Mouse (Mus musculus): ENCODE results near the gene Trappc10.

Gene Trappc10

GRCm38 (mm10) chr10:78258142-78258675, 13.8 kb upstream of the Trappc10 start:
- no peak for DNase-seq (ENCODE audit: low read depth)

- peak; percentile 68 for DNase-seq (ENCODE audit: low read depth)
These were observed 11.2 kb upstream of the Trappc10 start for GRCm38 (mm10) chr10:78255646-78256059.

GRCm38 (mm10) chr10:78247206-78247605, 2.8 kb upstream of the Trappc10 start:
- peak; percentile 42 for DNase-seq (ENCODE audit: low read depth)

- no peak for DNase-seq (ENCODE audit: low read depth)
These were observed 2.3 kb upstream of the Trappc10 start for GRCm38 (mm10) chr10:78246725-78247124.

- DNase-seq (ENCODE audit: low read depth) = no peak
These were observed 745 bp upstream of the Trappc10 start for GRCm38 (mm10) chr10:78245225-78245547.

- no peak for DNase-seq (ENCODE audit: low read depth)
These were observed 393 bp downstream of the Trappc10 start for GRCm38 (mm10) chr10:78244058-78244437.

- DNase-seq (ENCODE audit: low read depth) = no peak
These were observed 5.5 kb downstream of the Trappc10 start for GRCm38 (mm10) chr10:78238926-78239325.

- no peak for DNase-seq (ENCODE audit: low read depth)
These were observed 6.1 kb downstream of the Trappc10 start for GRCm38 (mm10) chr10:78238297-78238696.

GRCm38 (mm10) chr10:78237809-78238208, 6.6 kb downstream of the Trappc10 start:
- DNase-seq (ENCODE audit: low read depth) = no peak

GRCm38 (mm10) chr10:78236885-78237629, 7.4 kb downstream of the Trappc10 start:
- DNase-seq (ENCODE audit: low read depth) = peak; percentile 78

GRCm38 (mm10) chr10:78233756-78234155, 10.7 kb downstream of the Trappc10 start:
- peak; percentile 37 for DNase-seq (ENCODE audit: low read depth)

GRCm38 (mm10) chr10:78233161-78233560, 11.3 kb downstream of the Trappc10 start:
- DNase-seq (ENCODE audit: low read depth) = no peak

GRCm38 (mm10) chr10:78232301-78232980, 12.0 kb downstream of the Trappc10 start:
- DNase-seq (ENCODE audit: low read depth) = peak; percentile 75

- DNase-seq (ENCODE audit: low read depth) = no peak
These were observed 15.9 kb downstream of the Trappc10 start for GRCm38 (mm10) chr10:78228560-78228928.

- no peak for DNase-seq (ENCODE audit: low read depth)
These were observed 16.4 kb downstream of the Trappc10 start for GRCm38 (mm10) chr10:78227875-78228559.

GRCm38 (mm10) chr10:78224136-78224535, 20.3 kb downstream of the Trappc10 start:
- no peak for DNase-seq (ENCODE audit: low read depth)

- no peak for DNase-seq (ENCODE audit: low read depth)
These were observed 21.5 kb downstream of the Trappc10 start for GRCm38 (mm10) chr10:78222908-78223307.

- no peak for DNase-seq (ENCODE audit: low read depth)
These were observed 23.1 kb downstream of the Trappc10 start for GRCm38 (mm10) chr10:78221315-78221714.

- DNase-seq (ENCODE audit: low read depth) = no peak
These were observed 24.9 kb downstream of the Trappc10 start for GRCm38 (mm10) chr10:78219528-78219927.

- DNase-seq (ENCODE audit: low read depth) = no peak
These were observed 25.9 kb downstream of the Trappc10 start for GRCm38 (mm10) chr10:78218576-78218975.

GRCm38 (mm10) chr10:78216376-78217083, 27.9 kb downstream of the Trappc10 start:
- no peak for DNase-seq (ENCODE audit: low read depth)

GRCm38 (mm10) chr10:78214371-78214770, 30.1 kb downstream of the Trappc10 start:
- no peak for DNase-seq (ENCODE audit: low read depth)

Data from 416B (cell line).